Comparison of ENCODE assay signal across 17 mouse cellular contexts in the genomic region with DNA sequence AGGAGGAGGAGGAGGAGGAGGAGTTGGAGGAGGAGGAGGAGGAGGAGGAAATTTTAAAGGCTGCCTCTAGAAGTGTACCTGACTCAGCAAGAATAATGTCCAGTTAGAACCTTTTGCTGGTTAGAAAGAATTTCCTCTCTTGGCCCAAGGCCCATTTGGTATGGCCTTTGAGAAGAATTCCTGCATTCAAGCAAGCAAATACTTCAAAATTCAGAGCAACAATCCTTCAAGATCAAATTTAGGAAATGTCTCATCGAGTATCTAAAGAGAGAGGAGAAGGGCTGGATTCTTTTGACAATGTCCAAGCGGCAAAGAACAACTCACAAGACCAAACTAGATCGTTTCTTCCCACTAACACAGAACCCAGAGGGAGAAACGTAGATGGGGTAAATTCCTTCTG.
DNase-seq lines count a peak whose midpoint lies in the region; ATAC-seq and TF ChIP-seq lines count a peak whose summit lies in the region.
"Had no signal": no experiment of that assay in that cellular context is flagged by ENCODE, and none has a peak within 500 bp of the region (broad histone marks: within the 10 kb centered on the region; RNA-seq: fewer than 3 reads in every experiment).

No protein-coding gene starts in this region.

- peaks cover 3% of the 10 kb centered on the region; the same call in 1 of the 2 replicates for H3K27me3 ChIP-seq in hindbrain, embryonic 11.5 days (ENCODE audit: control insufficient read depth, insufficient read depth, low read length)
- peaks cover 5% of the 10 kb centered on the region for H3K27me3 ChIP-seq in hindbrain, embryonic 14.5 days (ENCODE audit: control insufficient read depth, insufficient read depth, low read length)
- H3K27me3 ChIP-seq in ES-Bruce4 (ENCODE audit: control insufficient read depth, insufficient read depth, low read length, poor library complexity, severe bottlenecking): no peaks in the 10 kb centered on the region
- H3K27me3 ChIP-seq: intestine, embryonic 15.5 days had no signal

- no peak for TF ChIP-seq EP300 in ES-Bruce4 (IDR thresholded peaks at IDR 0.05; ENCODE audit: insufficient read depth, low read depth, low read length)

- no peak for DNase-seq in hindbrain, embryonic 11.5 days (ENCODE audit: low spot score)
- no peak for DNase-seq in hindbrain, embryonic 14.5 days (ENCODE audit: low spot score)
- peak; percentile 8 to 18 for DNase-seq in kidney, postnatal 36 days
- no peak for DNase-seq in kidney, postnatal 4 days
- no peak for DNase-seq in thymus, postnatal 0 days (ENCODE audit: low spot score)
- DNase-seq in adrenal gland, adult 2 months: no peak
- DNase-seq: cerebellum, adult 8-10 months; liver, embryonic 13.5 days; spleen, adult 18-20 months; thymus, postnatal 36 days had no signal

- peak overlapping the region; percentile 59; the same call in 1 of the 2 replicates for H3K27ac ChIP-seq in hindbrain, embryonic 11.5 days (ENCODE audit: low read depth, low read length)
- H3K27ac ChIP-seq in hindbrain, embryonic 14.5 days: no peak overlapping the region
- H3K27ac ChIP-seq in ES-Bruce4 (ENCODE audit: insufficient read depth, low read length): peak overlapping the region; percentile 73
- H3K27ac ChIP-seq in embryonic fibroblast, embryonic 13.5 days (ENCODE audit: insufficient read depth, low read length): peak overlapping the region; percentile 85
- H3K27ac ChIP-seq: intestine, embryonic 15.5 days; limb, embryonic 13.5 days; liver, embryonic 13.5 days; macrophage; midbrain, embryonic 15.5 days; neural tube, embryonic 15.5 days had no signal

- ATAC-seq in hindbrain, embryonic 11.5 days (ENCODE audit: low FRiP score): no peak
- ATAC-seq in hindbrain, embryonic 14.5 days (ENCODE audit: low FRiP score): no peak
- ATAC-seq: intestine, embryonic 15.5 days; midbrain, embryonic 15.5 days had no signal

- no peaks in the 10 kb centered on the region for H3K9me3 ChIP-seq in hindbrain, embryonic 11.5 days (ENCODE audit: control insufficient read depth, low read length)
- H3K9me3 ChIP-seq in hindbrain, embryonic 14.5 days (ENCODE audit: control insufficient read depth, low read length): no peaks in the 10 kb centered on the region
- H3K9me3 ChIP-seq in ES-Bruce4 (replicated peaks; ENCODE audit: control insufficient read depth, insufficient read depth, low read length, poor library complexity, severe bottlenecking): no peaks in the 10 kb centered on the region
- H3K9me3 ChIP-seq: intestine, embryonic 15.5 days; limb, embryonic 13.5 days; liver, embryonic 13.5 days; midbrain, embryonic 15.5 days; neural tube, embryonic 15.5 days had no signal

- no peaks in the 10 kb centered on the region for H3K36me3 ChIP-seq in hindbrain, embryonic 11.5 days (ENCODE audit: control insufficient read depth, insufficient read depth, low read length)
- no peaks in the 10 kb centered on the region for H3K36me3 ChIP-seq in hindbrain, embryonic 14.5 days (replicated peaks; ENCODE audit: control insufficient read depth, insufficient read depth)
- H3K36me3 ChIP-seq in ES-Bruce4 (ENCODE audit: control insufficient read depth, insufficient read depth, low read length, poor library complexity, severe bottlenecking): no peaks in the 10 kb centered on the region
- H3K36me3 ChIP-seq: intestine, embryonic 15.5 days; limb, embryonic 13.5 days; liver, embryonic 13.5 days; midbrain, embryonic 15.5 days; neural tube, embryonic 15.5 days had no signal

- WGBS in hindbrain, embryonic 11.5 days: 15% methylated on average over 4 of the region's 4 CpGs
- WGBS in hindbrain, embryonic 14.5 days: 19% methylated on average over 4 of the region's 4 CpGs

- no peak overlapping the region for H3K9ac ChIP-seq in hindbrain, embryonic 11.5 days (ENCODE audit: low read depth, low read length)
- H3K9ac ChIP-seq in hindbrain, embryonic 14.5 days: no peak overlapping the region
- no peak overlapping the region for H3K9ac ChIP-seq in ES-Bruce4 (ENCODE audit: low read depth, poor library complexity, severe bottlenecking)
- H3K9ac ChIP-seq: intestine, embryonic 15.5 days; limb, embryonic 13.5 days; liver, embryonic 13.5 days; midbrain, embryonic 15.5 days; neural tube, embryonic 15.5 days had no signal

- TF ChIP-seq POLR2A in ES-Bruce4 (IDR thresholded peaks at IDR 0.05; ENCODE audit: insufficient read depth, low read length): no peak
- no peak for TF ChIP-seq POLR2A in embryonic fibroblast, embryonic 13.5 days (IDR thresholded peaks at IDR 0.05; ENCODE audit: low read depth, low read length)

- no peak for TF ChIP-seq CTCF in ES-Bruce4 (IDR thresholded peaks at IDR 0.05; ENCODE audit: low read depth, low read length)
- no peak for TF ChIP-seq CTCF in embryonic fibroblast, embryonic 13.5 days (IDR thresholded peaks at IDR 0.05; ENCODE audit: borderline replicate concordance, insufficient read depth, low read length)

- H3K4me2 ChIP-seq in hindbrain, embryonic 11.5 days (replicated peaks; ENCODE audit: low read depth, low read length): no peak overlapping the region
- H3K4me2 ChIP-seq in hindbrain, embryonic 14.5 days (replicated peaks): no peak overlapping the region
- H3K4me2 ChIP-seq: intestine, embryonic 15.5 days; limb, embryonic 13.5 days; liver, embryonic 13.5 days; midbrain, embryonic 15.5 days had no signal

- H3K4me3 ChIP-seq in hindbrain, embryonic 11.5 days (ENCODE audit: low read depth, low read length): no peak overlapping the region
- no peak overlapping the region for H3K4me3 ChIP-seq in hindbrain, embryonic 14.5 days (replicated peaks; ENCODE audit: low read length)
- H3K4me3 ChIP-seq in ES-Bruce4 (ENCODE audit: low read depth, low read length): no peak overlapping the region
- no peak overlapping the region for H3K4me3 ChIP-seq in embryonic fibroblast, embryonic 13.5 days (ENCODE audit: insufficient read depth, low read length)
- H3K4me3 ChIP-seq: intestine, embryonic 15.5 days; limb, embryonic 13.5 days; liver, embryonic 13.5 days; midbrain, embryonic 15.5 days; neural tube, embryonic 15.5 days had no signal

- H3K4me1 ChIP-seq in hindbrain, embryonic 11.5 days (replicated peaks; ENCODE audit: control insufficient read depth, insufficient read depth, low read length): peaks cover 11% of the 10 kb centered on the region
- peaks cover 20% of the 10 kb centered on the region for H3K4me1 ChIP-seq in hindbrain, embryonic 14.5 days (replicated peaks; ENCODE audit: control insufficient read depth, insufficient read depth, low read length)
- H3K4me1 ChIP-seq in ES-Bruce4 (ENCODE audit: control insufficient read depth, insufficient read depth, low read length): no peaks in the 10 kb centered on the region
- peaks cover 7% of the 10 kb centered on the region for H3K4me1 ChIP-seq in embryonic fibroblast, embryonic 13.5 days (ENCODE audit: control insufficient read depth, insufficient read depth, low read length)
- H3K4me1 ChIP-seq: liver, embryonic 13.5 days had no signal

Comparison
In these comparisons a context has a peak if more than half of its experiments do, and no peak if none do; other contexts are left out.
1. DNase-seq: peak in kidney, postnatal 36 days (2 of 2); none in hindbrain, embryonic 11.5 days (single experiment), hindbrain, embryonic 14.5 days (single experiment), kidney, postnatal 4 days (0 of 2), thymus, postnatal 0 days (single experiment) and adrenal gland, adult 2 months (single experiment).